Mouse (Mus musculus): ENCODE results near the gene Coro1a. TPM values are rescaled to one million over a fixed set of nuclear protein-coding genes. Genes with fewer than 3 reads are reported as not detected.

Coro1a gene
- polyA plus RNA-seq, 1 experiment from 2014 or later: 21.5 TPM

DNA sequence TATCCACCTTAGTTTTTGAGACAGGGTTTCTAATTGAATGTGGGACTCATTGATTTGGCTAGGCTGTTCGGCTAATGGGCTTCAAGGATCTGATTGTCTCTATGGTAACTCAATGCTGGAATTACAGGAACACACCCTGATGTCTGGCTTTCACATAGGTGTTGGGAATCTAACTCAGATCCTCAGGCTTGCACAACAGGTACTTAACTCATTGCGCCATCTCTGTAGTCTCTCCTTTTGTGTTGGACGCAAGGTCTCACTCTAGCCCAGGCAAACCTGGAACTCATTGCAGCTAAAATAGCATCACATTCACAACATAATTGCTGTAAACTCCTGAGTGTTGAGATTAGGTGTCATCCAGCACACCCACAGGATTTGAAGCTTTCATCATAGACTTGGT lies 37.4 kb downstream of the Coro1a start:
- 58% methylated on average over 3 of the region's 3 CpGs for WGBS
- no peak for ATAC-seq
- Histone ChIP-seq H3K4me3 (ENCODE audit: low read depth, low read length) (no peak overlapping the region), H3K36me3 (ENCODE audit: control insufficient read depth, insufficient read depth) (peaks cover 36% of the 10 kb centered on the region; the same call in 1 of the 2 replicates), H3K27me3 (replicated peaks; ENCODE audit: control insufficient read depth, insufficient read depth, low read length) (no peaks in the 10 kb centered on the region), H3K9ac (ENCODE audit: low read depth, low read length) (no peak overlapping the region), H3K4me1 (replicated peaks; ENCODE audit: control insufficient read depth, insufficient read depth, low read length) (peaks cover 4% of the 10 kb centered on the region; the same call in 1 of the 2 replicates), H3K4me2 (replicated peaks; ENCODE audit: low read depth) (no peak overlapping the region), H3K9me3 (ENCODE audit: control insufficient read depth) (no peaks in the 10 kb centered on the region), H3K27ac (ENCODE audit: low read depth, low read length) (no peak overlapping the region; the same call in 1 of the 2 replicates)
- TF ChIP-seq CTCF (IDR thresholded peaks at IDR 0.05; ENCODE audit: low read depth): no peak

DNA sequence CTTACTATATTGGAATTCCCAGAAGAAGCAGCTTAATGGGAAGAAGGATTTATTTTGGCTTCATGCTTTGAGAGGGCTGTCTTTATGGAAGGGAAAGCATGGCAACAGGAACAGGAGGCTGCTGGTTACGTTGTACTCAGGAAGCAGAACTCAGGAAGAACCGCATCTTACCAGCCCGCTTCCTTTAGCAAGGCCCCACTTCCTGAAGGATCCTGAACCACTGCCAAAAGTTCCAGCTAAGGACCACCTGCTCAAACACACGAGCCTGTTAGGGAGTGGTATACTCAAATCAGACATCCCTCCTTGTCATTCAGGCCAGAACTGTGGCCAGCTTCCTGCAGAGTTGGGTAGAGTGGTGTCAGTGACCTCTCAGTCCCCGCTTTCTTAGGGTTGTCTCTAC lies 39.1 kb downstream of the Coro1a start:
- Histone ChIP-seq H3K4me2 (replicated peaks; ENCODE audit: low read depth) (no peak overlapping the region), H3K27me3 (replicated peaks; ENCODE audit: control insufficient read depth, insufficient read depth, low read length) (no peaks in the 10 kb centered on the region), H3K27ac (ENCODE audit: low read depth, low read length) (peak overlapping the region; percentile 37; the same call in 1 of the 2 replicates), H3K36me3 (ENCODE audit: control insufficient read depth, insufficient read depth) (peaks cover 41% of the 10 kb centered on the region; the same call in 1 of the 2 replicates), H3K4me3 (ENCODE audit: low read depth, low read length) (no peak overlapping the region), H3K9ac (ENCODE audit: low read depth, low read length) (no peak overlapping the region), H3K9me3 (ENCODE audit: control insufficient read depth) (no peaks in the 10 kb centered on the region), H3K4me1 (replicated peaks; ENCODE audit: control insufficient read depth, insufficient read depth, low read length) (peaks cover 9% of the 10 kb centered on the region; the same call in 1 of the 2 replicates)
- no peak for ATAC-seq
- WGBS: 62% methylated on average over 5 of the region's 5 CpGs
- no peak for TF ChIP-seq CTCF (IDR thresholded peaks at IDR 0.05; ENCODE audit: low read depth)

DNA sequence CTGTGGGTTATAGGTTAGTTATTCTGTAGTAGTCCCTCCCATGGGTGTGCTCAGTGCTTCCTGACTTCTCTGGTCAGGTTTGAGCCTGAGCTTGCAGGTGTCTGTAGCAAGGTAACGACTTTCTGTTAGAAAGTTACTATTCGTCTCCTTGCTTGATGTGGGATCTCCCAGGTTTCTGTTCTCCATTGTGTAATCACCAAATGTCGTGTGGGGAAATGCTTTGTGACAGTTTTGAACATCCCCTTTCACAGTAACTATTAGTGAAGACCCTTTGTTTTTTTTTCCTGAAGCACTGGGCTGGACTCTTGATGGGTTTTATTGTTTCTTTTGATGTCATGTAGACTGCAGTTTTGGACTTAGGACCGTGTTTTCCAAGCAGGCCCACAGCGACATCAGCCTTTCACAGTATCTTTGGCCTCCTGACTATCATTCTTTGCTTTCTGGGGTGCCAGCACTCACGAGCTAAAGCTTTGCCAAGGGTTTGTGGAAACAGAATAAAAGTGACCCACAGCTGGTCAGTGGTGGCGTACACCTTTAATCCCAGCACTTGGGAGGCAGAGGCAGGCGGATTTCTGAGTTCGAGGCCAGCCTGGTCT lies 40.0 kb downstream of the Coro1a start:
- no peak for ATAC-seq
- H3K9ac ChIP-seq (ENCODE audit: low read depth, low read length): no peak overlapping the region
- no peaks in the 10 kb centered on the region for H3K9me3 ChIP-seq (ENCODE audit: control insufficient read depth)
- no peak for TF ChIP-seq CTCF (IDR thresholded peaks at IDR 0.05; ENCODE audit: low read depth)
- peaks cover 32% of the 10 kb centered on the region; the same call in 1 of the 2 replicates for H3K36me3 ChIP-seq (ENCODE audit: control insufficient read depth, insufficient read depth)
- peak overlapping the region; percentile 1; the same call in 1 of the 2 replicates for H3K27ac ChIP-seq (ENCODE audit: low read depth, low read length)
- peaks cover 9% of the 10 kb centered on the region; the same call in 1 of the 2 replicates for H3K4me1 ChIP-seq (replicated peaks; ENCODE audit: control insufficient read depth, insufficient read depth, low read length)
- H3K4me2 ChIP-seq (replicated peaks; ENCODE audit: low read depth): no peak overlapping the region
- 55% methylated on average over 9 of the region's 9 CpGs for WGBS
- H3K27me3 ChIP-seq (replicated peaks; ENCODE audit: control insufficient read depth, insufficient read depth, low read length): no peaks in the 10 kb centered on the region
- no peak overlapping the region for H3K4me3 ChIP-seq (ENCODE audit: low read depth, low read length)

DNA sequence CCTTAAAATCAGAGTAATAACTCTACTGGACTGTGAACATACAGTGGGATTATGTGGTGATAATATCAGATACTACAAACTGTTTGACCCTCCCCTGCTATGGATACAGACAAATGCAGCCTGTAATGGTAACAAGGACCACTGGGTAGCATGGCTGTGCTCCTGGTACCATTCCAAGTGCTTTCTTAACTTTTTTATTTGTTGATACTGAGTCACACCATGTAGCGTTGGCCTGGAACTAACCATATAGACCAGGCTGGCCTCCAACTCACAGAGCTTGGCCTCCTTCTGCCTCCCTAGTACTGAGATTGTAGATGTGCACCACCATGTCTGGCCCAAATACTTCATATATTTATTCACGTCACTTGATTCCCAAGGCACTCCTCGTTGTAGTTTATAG lies 42.3 kb downstream of the Coro1a start:
- TF ChIP-seq CTCF (IDR thresholded peaks at IDR 0.05; ENCODE audit: low read depth): no peak
- Histone ChIP-seq H3K4me1 (replicated peaks; ENCODE audit: control insufficient read depth, insufficient read depth, low read length) (peaks cover 9% of the 10 kb centered on the region; the same call in 1 of the 2 replicates), H3K9me3 (ENCODE audit: control insufficient read depth) (no peaks in the 10 kb centered on the region), H3K4me2 (replicated peaks; ENCODE audit: low read depth) (no peak overlapping the region), H3K9ac (ENCODE audit: low read depth, low read length) (no peak overlapping the region), H3K27me3 (replicated peaks; ENCODE audit: control insufficient read depth, insufficient read depth, low read length) (no peaks in the 10 kb centered on the region), H3K27ac (ENCODE audit: low read depth, low read length) (no peak overlapping the region; the same call in 1 of the 2 replicates), H3K36me3 (ENCODE audit: control insufficient read depth, insufficient read depth) (peaks cover 20% of the 10 kb centered on the region), H3K4me3 (ENCODE audit: low read depth, low read length) (no peak overlapping the region)
- ATAC-seq: peak; percentile 14; the same call in 1 of the 2 replicates
- 73% methylated on average over 3 of the region's 3 CpGs for WGBS

DNA sequence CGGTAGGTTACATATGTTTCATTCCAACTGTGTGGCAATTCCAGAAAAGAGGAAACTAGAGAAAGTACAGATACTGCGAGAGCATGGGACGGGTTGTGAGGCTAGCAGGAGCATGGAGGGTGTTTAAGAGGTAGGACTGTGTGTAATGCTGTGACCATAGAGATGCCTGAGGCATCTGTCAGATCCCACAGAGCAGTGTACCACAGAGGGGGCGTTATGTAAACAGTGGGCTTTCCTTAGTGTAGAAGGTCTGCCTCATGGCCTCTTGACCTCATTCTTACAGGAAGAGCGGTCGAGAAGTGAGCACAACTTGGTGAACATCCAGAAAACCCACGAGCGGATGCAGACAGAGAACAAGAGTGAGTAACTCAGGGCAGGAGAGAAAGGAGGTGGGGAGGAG lies 43.9 kb downstream of the Coro1a start:
- peaks cover 9% of the 10 kb centered on the region; the same call in 1 of the 2 replicates for H3K4me1 ChIP-seq (replicated peaks; ENCODE audit: control insufficient read depth, insufficient read depth, low read length)
- no peak for TF ChIP-seq CTCF (IDR thresholded peaks at IDR 0.05; ENCODE audit: low read depth)
- H3K9ac ChIP-seq (ENCODE audit: low read depth, low read length): no peak overlapping the region
- peaks cover 19% of the 10 kb centered on the region for H3K36me3 ChIP-seq (ENCODE audit: control insufficient read depth, insufficient read depth)
- no peaks in the 10 kb centered on the region for H3K27me3 ChIP-seq (replicated peaks; ENCODE audit: control insufficient read depth, insufficient read depth, low read length)
- peak overlapping the region; percentile 28; the same call in 1 of the 2 replicates for H3K27ac ChIP-seq (ENCODE audit: low read depth, low read length)
- H3K9me3 ChIP-seq (ENCODE audit: control insufficient read depth): no peaks in the 10 kb centered on the region
- H3K4me3 ChIP-seq (ENCODE audit: low read depth, low read length): no peak overlapping the region
- H3K4me2 ChIP-seq (replicated peaks; ENCODE audit: low read depth): no peak overlapping the region
- 58% methylated on average over 8 of the region's 8 CpGs for WGBS
- no peak for ATAC-seq

DNA sequence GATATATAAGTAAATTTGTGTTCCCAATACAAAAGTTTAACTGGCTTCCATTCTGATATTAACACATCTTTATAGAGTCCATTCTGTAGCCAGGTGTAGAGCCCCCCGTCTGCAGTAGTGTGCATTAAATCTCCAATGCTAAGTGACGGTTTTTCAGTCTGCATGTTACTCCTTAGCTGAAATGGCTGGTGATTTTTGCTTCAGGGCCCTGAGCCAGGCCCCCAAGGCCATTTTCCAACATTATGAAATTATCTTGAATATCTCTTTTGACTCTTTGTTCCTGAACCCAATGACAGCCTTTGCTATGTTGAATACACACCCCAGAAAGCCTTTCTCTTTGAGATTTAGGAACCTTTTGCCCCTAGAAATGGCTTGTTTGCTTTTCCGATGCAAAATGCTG lies 47.8 kb downstream of the Coro1a start:
- no peak overlapping the region for H3K4me2 ChIP-seq (replicated peaks; ENCODE audit: low read depth)
- 0 out of 2 replicates have a peak, but pooled peaks cover 5% of the 10 kb centered on the region for H3K4me1 ChIP-seq (replicated peaks; ENCODE audit: control insufficient read depth, insufficient read depth, low read length)
- TF ChIP-seq CTCF (IDR thresholded peaks at IDR 0.05; ENCODE audit: low read depth): no peak
- H3K9ac ChIP-seq (ENCODE audit: low read depth, low read length): no peak overlapping the region
- no peak overlapping the region for H3K4me3 ChIP-seq (ENCODE audit: low read depth, low read length)
- H3K27me3 ChIP-seq (replicated peaks; ENCODE audit: control insufficient read depth, insufficient read depth, low read length): no peaks in the 10 kb centered on the region
- H3K27ac ChIP-seq (ENCODE audit: low read depth, low read length): no peak overlapping the region
- no peak for ATAC-seq
- WGBS: 88% methylated on average over 3 of the region's 3 CpGs
- H3K9me3 ChIP-seq (ENCODE audit: control insufficient read depth): no peaks in the 10 kb centered on the region
- H3K36me3 ChIP-seq (ENCODE audit: control insufficient read depth, insufficient read depth): peaks cover 9% of the 10 kb centered on the region
